Mouse (Mus musculus): ENCODE measurements around the gene Uchl3.

DNA sequence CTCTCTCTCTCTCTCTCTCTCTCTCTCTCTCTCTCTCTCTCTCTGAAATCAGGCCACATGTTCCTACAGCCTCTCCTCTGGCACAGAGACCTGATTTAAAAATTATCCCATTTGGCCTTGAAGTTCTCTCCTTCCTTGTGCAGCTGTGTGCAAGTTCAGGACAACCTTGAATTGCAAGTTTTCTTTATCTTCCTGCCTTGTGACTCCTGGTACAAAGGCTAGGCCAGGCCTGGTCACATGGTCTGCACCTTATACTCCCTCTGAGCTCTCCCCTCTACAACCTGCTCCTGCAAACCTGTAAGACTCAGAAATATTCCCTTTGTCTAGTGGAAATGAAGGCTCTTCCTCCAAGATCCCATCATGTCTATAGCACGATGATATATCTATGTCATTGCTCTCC, 8.8 kb upstream of the Uchl3 start:
- TF ChIP-seq CTCF (IDR thresholded peaks at IDR 0.05; ENCODE audit: borderline replicate concordance, insufficient read depth, low read length), result no peak
- no peak for TF ChIP-seq POLR2A (IDR thresholded peaks at IDR 0.05; ENCODE audit: low read depth, low read length)

Measured in embryonic fibroblast, embryonic 13.5 days (primary cell).